Mouse (Mus musculus) ovary, postnatal 10 days (tissue): Measurements from ENCODE around the gene Zfp428.
"Not testable (repeated sequence)": the region's sequence is repeated elsewhere in the genome, so short reads cannot be mapped to it uniquely, and the experiment has no call there.

Source experiments
- DNase-seq: peaks from one replicate; pipeline ENCODE4 v3.0.0; 2022; ENCODE audit warnings: low spot score

Gene Zfp428

GRCm38 (mm10) chr7:24480986-24481473, 25.8 kb upstream of the Zfp428 start:
- no peak for DNase-seq

- DNase-seq: peak; percentile 74
These were observed 25.2 kb upstream of the Zfp428 start, which contains the start of gene Cadm4 for GRCm38 (mm10) chr7:24481474-24482207. Cadm4 (plus strand) TSS chr7:24482023.

GRCm38 (mm10) chr7:24482208-24483020, 24.4 kb upstream of the Zfp428 start:
- no peak for DNase-seq

GRCm38 (mm10) chr7:24483291-24483690, 23.5 kb upstream of the Zfp428 start:
- DNase-seq: not testable (repeated sequence)

- DNase-seq: no peak
These were observed 21.3 kb upstream of the Zfp428 start for GRCm38 (mm10) chr7:24485481-24485880.

- DNase-seq: no peak
These were observed 20.1 kb upstream of the Zfp428 start for GRCm38 (mm10) chr7:24486654-24487130.

- DNase-seq: no peak
These were observed 19.4 kb upstream of the Zfp428 start for GRCm38 (mm10) chr7:24487403-24487802.

- no peak for DNase-seq
These were observed 18.5 kb upstream of the Zfp428 start for GRCm38 (mm10) chr7:24488303-24488702.

GRCm38 (mm10) chr7:24499856-24500577, 6.8 kb upstream of the Zfp428 start:
- DNase-seq: no peak

- no peak for DNase-seq
These were observed 5.9 kb upstream of the Zfp428 start for GRCm38 (mm10) chr7:24500929-24501328.

GRCm38 (mm10) chr7:24501492-24501891, 5.3 kb upstream of the Zfp428 start:
- DNase-seq: no peak

GRCm38 (mm10) chr7:24504004-24504403, 2.8 kb upstream of the Zfp428 start:
- no peak for DNase-seq

GRCm38 (mm10) chr7:24504868-24505267, 1.9 kb upstream of the Zfp428 start:
- DNase-seq: no peak

GRCm38 (mm10) chr7:24505447-24506064, 1.2 kb upstream of the Zfp428 start:
- no peak for DNase-seq

GRCm38 (mm10) chr7:24506065-24506459, 744 bp upstream of the Zfp428 start:
- DNase-seq: no peak

- DNase-seq: no peak
These were observed 349 bp upstream of the Zfp428 start for GRCm38 (mm10) chr7:24506476-24506837.

- no peak for DNase-seq
These were observed 914 bp downstream of the Zfp428 start for GRCm38 (mm10) chr7:24507726-24508114.

GRCm38 (mm10) chr7:24512355-24512754, 5.5 kb downstream of the Zfp428 start, which contains the start of gene AC161166.1:
AC161166.1 (minus strand) TSS chr7:24512455.
- DNase-seq: no peak

GRCm38 (mm10) chr7:24516319-24516718, 9.5 kb downstream of the Zfp428 start:
- DNase-seq: not testable (repeated sequence)

GRCm38 (mm10) chr7:24517077-24517476, 10.3 kb downstream of the Zfp428 start:
- no peak for DNase-seq

GRCm38 (mm10) chr7:24517654-24518053, 10.8 kb downstream of the Zfp428 start:
- DNase-seq: no peak

GRCm38 (mm10) chr7:24519130-24519529, 12.3 kb downstream of the Zfp428 start:
- DNase-seq: no peak
